Mouse (Mus musculus): ENCODE results near the gene Sars2. TPM values are rescaled to one million over a fixed set of nuclear protein-coding genes. Genes with fewer than 3 reads are reported as not detected.

The Sars2 gene
- polyA plus RNA-seq, 1 experiment, result 19.4 TPM

DNA sequence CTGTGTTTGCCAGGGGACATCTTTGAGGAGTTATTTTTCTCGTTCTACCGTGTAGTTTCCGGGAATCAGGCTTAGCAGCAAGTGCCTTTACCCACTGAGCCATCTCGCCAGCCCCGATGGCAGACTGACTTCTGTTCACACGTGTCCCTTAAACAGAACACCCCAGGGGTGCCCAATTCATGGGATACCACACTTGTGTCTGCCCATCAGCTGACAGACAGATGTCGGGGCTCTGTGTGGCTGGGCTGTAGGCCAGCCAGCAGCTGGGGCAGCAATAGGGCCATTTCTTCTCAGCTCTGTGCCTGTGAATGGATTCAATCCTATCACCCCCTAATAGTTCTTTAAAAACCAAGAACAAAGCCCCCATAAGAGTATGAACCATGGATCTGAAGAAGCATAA is 33.3 kb downstream of the Sars2 start:
- no peak overlapping the region for H3K27ac ChIP-seq (ENCODE audit: insufficient read depth, low read depth, low read length)
- WGBS, result 86% methylated on average over 7 of the region's 7 CpGs
- DNase-seq, result no peak
- no peaks in the 10 kb centered on the region for H3K27me3 ChIP-seq (replicated peaks; ENCODE audit: control insufficient read depth, insufficient read depth, low read length)
- H3K4me3 ChIP-seq (ENCODE audit: insufficient read depth, low read depth, low read length), result no peak overlapping the region
- no peaks in the 10 kb centered on the region for H3K36me3 ChIP-seq (ENCODE audit: control insufficient read depth, insufficient read depth, low read length)
- H3K4me1 ChIP-seq (ENCODE audit: control insufficient read depth, insufficient read depth, low read length), result no peaks in the 10 kb centered on the region
- TF ChIP-seq POLR2A (IDR thresholded peaks at IDR 0.05; ENCODE audit: low read depth, low read length), result no peak
- TF ChIP-seq CTCF (conservative IDR thresholded peaks at IDR 0.05; ENCODE audit: insufficient read depth, insufficient read length, low read depth, low read length), result no peak

DNA sequence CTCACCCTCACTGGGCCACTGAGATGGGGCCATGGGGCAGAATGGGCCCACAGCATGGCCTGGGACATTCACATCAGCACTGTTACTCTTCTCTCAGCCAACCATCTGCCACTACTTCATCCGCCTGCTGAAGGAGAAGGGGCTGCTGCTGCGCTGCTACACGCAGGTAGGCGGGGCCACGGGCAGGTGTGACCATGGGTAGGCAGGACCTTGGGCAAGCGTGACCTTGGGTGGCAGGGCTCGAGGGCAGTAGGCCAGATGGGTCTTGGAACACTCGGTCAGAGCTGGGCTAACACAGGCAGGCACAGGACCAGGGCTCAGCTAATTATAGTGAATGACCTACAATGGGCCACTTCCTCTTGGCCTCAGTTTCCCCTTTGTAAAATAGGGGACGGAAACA is 37.0 kb downstream of the Sars2 start:
- Histone ChIP-seq H3K4me3 (ENCODE audit: insufficient read depth, low read depth, low read length) (no peak overlapping the region), H3K4me1 (ENCODE audit: control insufficient read depth, insufficient read depth, low read length) (no peaks in the 10 kb centered on the region), H3K36me3 (ENCODE audit: control insufficient read depth, insufficient read depth, low read length) (no peaks in the 10 kb centered on the region), H3K27me3 (replicated peaks; ENCODE audit: control insufficient read depth, insufficient read depth, low read length) (no peaks in the 10 kb centered on the region), H3K27ac (ENCODE audit: insufficient read depth, low read depth, low read length) (no peak overlapping the region)
- no peak for DNase-seq
- WGBS, result 82% methylated on average over 9 of the region's 9 CpGs
- no peak for TF ChIP-seq CTCF (conservative IDR thresholded peaks at IDR 0.05; ENCODE audit: insufficient read depth, insufficient read length, low read depth, low read length)
- TF ChIP-seq POLR2A (IDR thresholded peaks at IDR 0.05; ENCODE audit: low read depth, low read length), result no peak

- H3K4me1 ChIP-seq (ENCODE audit: control insufficient read depth, insufficient read depth, low read length), result no peaks in the 10 kb centered on the region
- H3K27me3 ChIP-seq (replicated peaks; ENCODE audit: control insufficient read depth, insufficient read depth, low read length), result no peaks in the 10 kb centered on the region
- TF ChIP-seq POLR2A (IDR thresholded peaks at IDR 0.05; ENCODE audit: low read depth, low read length), result no peak
- peak; percentile 70 for TF ChIP-seq CTCF (conservative IDR thresholded peaks at IDR 0.05; ENCODE audit: insufficient read depth, insufficient read length, low read depth, low read length)
- H3K4me3 ChIP-seq (ENCODE audit: insufficient read depth, low read depth, low read length), result no peak overlapping the region
- WGBS, result 40% methylated on average over 6 of the region's 6 CpGs
- DNase-seq, result peak; percentile 88
- no peaks in the 10 kb centered on the region for H3K36me3 ChIP-seq (ENCODE audit: control insufficient read depth, insufficient read depth, low read length)
- H3K27ac ChIP-seq (ENCODE audit: insufficient read depth, low read depth, low read length), result no peak overlapping the region
Observed at GRCm38 (mm10) chr7:28780067-28780658, 38.4 kb downstream of the Sars2 start.

- Histone ChIP-seq H3K27me3 (replicated peaks; ENCODE audit: control insufficient read depth, insufficient read depth, low read length) (no peaks in the 10 kb centered on the region), H3K36me3 (ENCODE audit: control insufficient read depth, insufficient read depth, low read length) (no peaks in the 10 kb centered on the region), H3K27ac (ENCODE audit: insufficient read depth, low read depth, low read length) (no peak overlapping the region), H3K4me1 (ENCODE audit: control insufficient read depth, insufficient read depth, low read length) (no peaks in the 10 kb centered on the region), H3K4me3 (ENCODE audit: insufficient read depth, low read depth, low read length) (no peak overlapping the region)
- TF ChIP-seq CTCF (conservative IDR thresholded peaks at IDR 0.05; ENCODE audit: insufficient read depth, insufficient read length, low read depth, low read length), result no peak
- TF ChIP-seq POLR2A (IDR thresholded peaks at IDR 0.05; ENCODE audit: low read depth, low read length), result no peak
- 50% methylated on average over 7 of the region's 7 CpGs for WGBS
- peak; percentile 58 for DNase-seq
Observed at GRCm38 (mm10) chr7:28780857-28781256, 39.1 kb downstream of the Sars2 start.

DNA sequence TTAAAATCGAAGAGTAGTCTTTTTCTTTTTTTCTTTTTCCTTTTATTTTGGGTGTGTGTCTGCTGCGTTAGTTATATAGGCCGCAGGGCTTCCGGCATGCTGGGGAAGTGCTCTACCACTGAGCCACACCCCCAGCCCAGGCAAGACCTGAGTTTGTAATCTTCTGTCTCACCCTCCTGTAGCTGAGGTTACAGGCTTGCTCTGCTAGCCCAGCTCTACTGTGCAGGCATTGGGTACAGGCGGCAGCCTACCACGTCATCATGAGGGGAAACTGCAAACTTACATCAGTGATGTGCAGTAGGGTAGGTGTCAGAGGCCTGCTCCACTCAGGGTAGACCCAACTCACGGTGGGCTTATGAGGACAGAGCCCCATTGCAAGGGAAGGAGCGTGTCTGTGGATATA is 39.5 kb downstream of the Sars2 start:
- no peak overlapping the region for H3K27ac ChIP-seq (ENCODE audit: insufficient read depth, low read depth, low read length)
- DNase-seq, result no peak
- H3K4me3 ChIP-seq (ENCODE audit: insufficient read depth, low read depth, low read length), result no peak overlapping the region
- H3K27me3 ChIP-seq (replicated peaks; ENCODE audit: control insufficient read depth, insufficient read depth, low read length), result no peaks in the 10 kb centered on the region
- 89% methylated on average over 8 of the region's 8 CpGs for WGBS
- TF ChIP-seq CTCF (conservative IDR thresholded peaks at IDR 0.05; ENCODE audit: insufficient read depth, insufficient read length, low read depth, low read length) (no peak), POLR2A (IDR thresholded peaks at IDR 0.05; ENCODE audit: low read depth, low read length) (no peak)
- H3K4me1 ChIP-seq (ENCODE audit: control insufficient read depth, insufficient read depth, low read length), result no peaks in the 10 kb centered on the region
- H3K36me3 ChIP-seq (ENCODE audit: control insufficient read depth, insufficient read depth, low read length), result no peaks in the 10 kb centered on the region; the same call in 1 of the 2 replicates

- Histone ChIP-seq H3K27me3 (replicated peaks; ENCODE audit: control insufficient read depth, insufficient read depth, low read length) (no peaks in the 10 kb centered on the region), H3K4me3 (ENCODE audit: insufficient read depth, low read depth, low read length) (no peak overlapping the region), H3K27ac (ENCODE audit: insufficient read depth, low read depth, low read length) (no peak overlapping the region), H3K36me3 (ENCODE audit: control insufficient read depth, insufficient read depth, low read length) (no peaks in the 10 kb centered on the region; the same call in 1 of the 2 replicates), H3K4me1 (ENCODE audit: control insufficient read depth, insufficient read depth, low read length) (no peaks in the 10 kb centered on the region)
- TF ChIP-seq CTCF (conservative IDR thresholded peaks at IDR 0.05; ENCODE audit: insufficient read depth, insufficient read length, low read depth, low read length) (no peak), POLR2A (IDR thresholded peaks at IDR 0.05; ENCODE audit: low read depth, low read length) (no peak)
- 87% methylated on average over 5 of the region's 5 CpGs for WGBS
- no peak for DNase-seq
Observed at GRCm38 (mm10) chr7:28785161-28785560, 43.4 kb downstream of the Sars2 start.

- H3K27ac ChIP-seq (ENCODE audit: insufficient read depth, low read depth, low read length), result no peak overlapping the region
- 96% methylated on average over 9 of the region's 9 CpGs for WGBS
Observed at GRCm38 (mm10) chr7:28787884-28788283, 46.1 kb downstream of the Sars2 start.

More at GRCm38 (mm10) chr7:28787884-28788283, 46.1 kb downstream of the Sars2 start:
- Histone ChIP-seq H3K4me1 (ENCODE audit: control insufficient read depth, insufficient read depth, low read length) (no peaks in the 10 kb centered on the region), H3K36me3 (ENCODE audit: control insufficient read depth, insufficient read depth, low read length) (no peaks in the 10 kb centered on the region; the same call in 1 of the 2 replicates), H3K27me3 (replicated peaks; ENCODE audit: control insufficient read depth, insufficient read depth, low read length) (no peaks in the 10 kb centered on the region), H3K4me3 (ENCODE audit: insufficient read depth, low read depth, low read length) (no peak overlapping the region)
- TF ChIP-seq CTCF (conservative IDR thresholded peaks at IDR 0.05; ENCODE audit: insufficient read depth, insufficient read length, low read depth, low read length), result no peak
- TF ChIP-seq POLR2A (IDR thresholded peaks at IDR 0.05; ENCODE audit: low read depth, low read length), result no peak
- DNase-seq, result no peak

Data from kidney, adult 2 months (tissue).